Mouse (Mus musculus): ENCODE data around the gene Helt.
"Not testable (repeated sequence)": the region's sequence is repeated elsewhere in the genome, so short reads cannot be mapped to it uniquely, and the experiment has no call there.

Helt gene

DNA sequence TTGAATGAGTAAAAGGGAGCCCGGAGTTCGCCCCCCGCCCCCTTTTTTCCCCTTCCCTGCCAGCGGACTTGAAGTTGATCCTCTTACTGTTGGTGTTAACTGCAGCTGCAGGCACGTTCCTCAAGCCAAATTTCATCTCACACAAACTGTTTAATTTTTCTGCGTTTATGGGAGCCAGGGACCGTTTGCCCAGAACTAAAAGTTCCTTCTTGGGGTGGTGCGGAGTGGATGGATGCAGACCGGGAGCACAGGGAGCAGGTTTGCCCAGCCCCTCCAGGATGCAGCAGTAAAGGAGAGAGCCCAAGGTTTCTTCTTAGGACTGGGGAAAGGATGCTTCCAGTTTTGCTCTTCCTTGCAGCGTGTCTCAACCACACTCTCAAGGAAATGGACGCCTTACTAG lies 2.1 kb upstream of the Helt start:
- no peak for DNase-seq (ENCODE audit: low read depth, low spot score)

DNA sequence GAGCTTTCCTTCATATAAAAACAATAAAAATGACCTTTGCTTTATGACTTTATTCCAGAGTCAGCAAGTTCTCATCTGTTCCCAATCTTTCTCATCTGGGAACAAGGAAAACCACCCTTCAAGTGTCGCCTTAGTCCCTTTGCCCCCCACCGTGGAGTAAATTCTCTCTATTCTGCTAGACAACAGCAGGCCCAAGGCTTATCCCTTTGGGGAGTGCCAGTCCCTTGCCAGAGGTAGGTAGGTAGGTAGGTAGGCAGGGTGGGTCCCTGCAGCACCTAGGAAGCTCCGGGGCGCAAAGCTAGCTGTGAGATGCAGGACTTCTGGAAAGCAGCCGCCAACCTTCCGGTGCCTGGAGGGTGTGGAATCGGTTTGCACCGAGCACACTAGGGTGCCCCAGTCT lies 1.5 kb upstream of the Helt start:
- DNase-seq (ENCODE audit: low read depth, low spot score): no peak

DNA sequence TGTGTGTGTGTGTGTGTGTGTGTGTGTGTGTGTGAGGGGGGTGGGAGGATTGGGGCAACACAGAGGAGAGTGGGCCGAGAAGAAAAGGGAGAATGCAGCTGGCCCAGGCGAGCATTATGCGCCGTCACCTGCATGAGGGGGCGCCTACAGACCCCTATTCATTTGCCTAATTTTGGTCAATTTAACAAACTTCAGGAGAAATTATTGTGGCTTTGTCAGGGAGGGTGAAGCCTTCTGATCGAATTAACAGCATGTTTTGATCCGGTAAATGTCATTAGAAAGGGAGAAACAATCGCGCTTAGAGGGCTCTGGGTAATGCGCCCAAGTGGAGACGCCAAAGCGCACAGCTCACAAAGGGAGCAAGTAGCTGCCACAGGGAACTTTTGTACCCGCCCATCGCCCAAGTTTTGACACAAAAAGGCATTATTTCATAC lies 647 bp upstream of the Helt start:
- DNase-seq (ENCODE audit: low read depth, low spot score): no peak

DNA sequence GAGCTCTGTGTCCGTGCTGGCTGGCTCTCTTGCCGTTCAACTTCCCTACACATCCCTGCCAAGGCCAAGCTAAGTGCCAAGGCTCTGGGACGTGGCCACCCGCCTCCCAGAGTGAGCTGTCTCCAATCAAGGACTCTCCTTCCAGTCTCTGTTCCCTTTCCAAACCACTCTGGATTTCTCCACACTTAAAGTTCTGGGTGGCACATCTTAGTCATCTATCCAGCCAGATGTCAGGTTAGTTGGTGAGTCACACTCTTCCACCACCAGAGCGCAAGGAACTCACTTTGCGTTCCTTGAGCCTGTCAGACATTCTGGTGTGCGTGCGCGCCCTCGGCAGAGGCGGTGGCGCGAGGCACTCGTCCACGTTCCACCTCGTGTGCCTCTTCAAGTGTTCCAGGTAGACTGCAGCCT lies 725 bp downstream of the Helt start:
- no peak for DNase-seq (ENCODE audit: low read depth, low spot score)

DNA sequence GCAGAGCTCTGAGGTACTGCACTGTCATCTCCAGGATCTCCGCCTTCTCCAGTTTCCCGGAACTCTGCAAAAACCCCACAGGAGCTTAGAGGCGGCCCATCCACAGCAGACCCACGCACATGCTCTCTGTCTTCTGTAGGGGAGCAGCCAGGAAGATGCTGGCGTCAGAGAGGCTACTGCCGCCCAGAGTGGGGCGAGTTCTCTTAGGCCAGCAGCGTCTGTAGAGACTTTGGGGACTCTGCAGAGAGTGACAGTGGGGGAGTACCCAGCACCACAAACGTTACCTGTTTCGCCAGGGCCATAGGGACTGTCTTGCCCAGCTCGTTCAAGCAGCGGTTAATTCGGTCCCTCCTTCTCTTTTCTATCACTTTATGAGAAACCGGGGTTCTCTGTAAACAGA lies 1.3 kb downstream of the Helt start:
- DNase-seq (ENCODE audit: low read depth, low spot score): no peak

DNA sequence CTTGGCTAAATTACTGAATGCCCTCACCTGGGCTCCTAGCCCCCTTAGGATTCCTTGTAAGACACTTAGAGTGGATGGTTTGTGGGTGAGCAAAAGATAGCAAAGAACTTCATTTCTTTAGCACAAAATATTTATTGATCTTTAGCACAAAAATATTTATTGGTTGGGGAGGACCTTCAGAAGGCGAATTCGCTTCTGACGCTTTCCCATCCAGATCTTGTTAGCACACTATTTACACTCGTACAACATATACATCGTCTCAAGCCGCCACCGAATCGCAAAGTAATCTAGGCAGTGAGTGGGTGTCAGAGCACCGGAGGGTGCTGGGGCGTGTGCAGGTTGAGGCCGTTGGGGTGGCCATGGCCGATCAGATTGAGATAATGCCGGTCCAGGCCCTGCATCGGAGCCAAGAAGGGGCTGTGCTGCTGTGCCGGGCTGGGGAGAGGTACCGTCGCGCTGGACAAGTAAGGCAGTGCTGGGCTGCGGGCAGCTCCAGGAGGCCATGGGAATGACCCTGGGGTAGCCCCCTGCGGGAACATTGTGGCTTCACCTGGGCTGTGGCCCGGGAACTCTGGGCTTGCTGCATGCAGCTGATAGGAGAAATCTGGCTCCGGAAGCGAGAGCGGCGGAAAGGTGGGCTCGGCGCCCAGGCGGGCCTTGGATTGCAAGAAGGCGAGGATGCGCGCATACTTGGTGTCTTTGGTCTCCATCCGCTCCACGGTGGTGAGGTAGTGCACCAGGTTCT lies 2.4 kb downstream of the Helt start:
- DNase-seq (ENCODE audit: low read depth, low spot score): no peak

DNA sequence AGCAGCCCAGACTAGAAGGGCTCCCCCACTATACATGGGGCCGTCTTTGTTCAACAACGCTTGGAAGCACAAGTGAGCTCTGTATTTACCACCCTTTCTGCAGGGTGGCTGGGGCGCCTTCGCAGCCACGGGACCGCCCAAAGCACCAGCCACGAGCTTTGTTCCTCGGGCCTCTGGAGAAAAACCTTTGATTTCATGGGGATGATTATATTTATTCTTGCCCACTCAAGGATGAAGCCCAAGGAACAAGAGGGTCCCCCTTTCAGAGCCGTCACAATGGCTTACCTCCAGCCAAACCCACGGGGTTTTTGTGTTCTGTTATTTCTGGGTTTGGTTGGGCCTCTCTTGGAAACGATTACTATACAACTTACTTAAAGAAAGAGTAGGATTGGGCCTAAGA lies 5.2 kb downstream of the Helt start:
- DNase-seq (ENCODE audit: low read depth, low spot score): no peak

DNA sequence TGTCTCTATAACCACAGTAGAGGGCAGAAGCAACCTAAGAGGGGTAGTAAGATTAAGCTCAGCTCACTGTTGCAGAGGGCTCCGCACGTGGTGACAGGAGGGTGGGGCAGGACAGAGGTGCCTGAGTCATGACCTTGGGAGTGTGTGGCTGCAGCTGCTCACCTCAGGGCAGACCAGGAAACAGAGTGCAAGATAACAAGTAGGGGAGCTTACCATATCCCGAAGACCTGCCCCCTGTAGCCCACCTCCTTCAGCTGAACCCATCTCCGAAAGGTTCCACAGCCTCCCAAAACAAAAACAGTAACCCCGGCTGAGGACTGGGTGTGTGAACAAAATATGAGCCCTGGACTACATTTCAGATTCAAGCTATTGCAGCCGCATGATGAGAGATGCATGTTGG lies 6.5 kb downstream of the Helt start:
- DNase-seq (ENCODE audit: low read depth, low spot score): no peak

DNA sequence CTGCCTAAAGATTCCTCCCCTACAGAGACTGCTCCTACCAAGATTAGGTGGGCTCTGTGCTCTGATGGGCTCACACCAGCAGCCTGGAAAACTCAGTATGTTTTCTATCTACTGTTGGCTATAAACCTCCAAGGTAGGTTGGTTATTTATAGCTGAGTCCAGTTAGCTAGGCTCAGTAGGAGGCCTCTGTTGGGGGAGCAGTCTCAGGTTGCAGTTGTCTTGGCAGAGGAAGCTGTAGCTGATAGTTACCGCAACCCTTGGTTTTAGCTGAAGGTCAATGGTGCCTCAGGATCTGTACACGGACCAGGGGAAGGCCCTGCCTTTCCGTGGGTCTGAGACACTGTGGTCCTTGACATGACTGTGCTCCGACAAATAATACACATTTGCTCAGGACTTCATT lies 8.5 kb downstream of the Helt start:
- DNase-seq (ENCODE audit: low read depth, low spot score): no peak

DNA sequence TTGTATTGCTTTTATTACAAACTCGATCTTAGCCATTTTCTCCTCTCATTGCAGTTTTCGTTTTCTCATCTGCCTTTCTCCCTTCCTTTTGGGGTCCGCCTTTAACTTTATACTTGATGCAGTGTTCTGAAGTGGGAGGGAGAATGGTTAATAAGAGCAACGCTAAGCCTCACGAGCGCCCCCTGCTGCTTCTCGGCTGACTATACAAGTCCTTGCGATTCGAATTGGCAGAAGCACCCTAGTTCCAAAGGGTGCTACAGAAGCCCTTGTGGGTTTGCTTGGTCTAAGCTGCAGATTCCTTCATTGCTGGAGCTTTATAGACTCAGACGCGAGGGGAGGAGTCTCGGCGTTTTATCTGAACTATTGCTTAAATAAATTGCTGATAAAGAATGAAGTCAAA lies 12.9 kb downstream of the Helt start:
- DNase-seq (ENCODE audit: low read depth, low spot score): peak; percentile 36

DNA sequence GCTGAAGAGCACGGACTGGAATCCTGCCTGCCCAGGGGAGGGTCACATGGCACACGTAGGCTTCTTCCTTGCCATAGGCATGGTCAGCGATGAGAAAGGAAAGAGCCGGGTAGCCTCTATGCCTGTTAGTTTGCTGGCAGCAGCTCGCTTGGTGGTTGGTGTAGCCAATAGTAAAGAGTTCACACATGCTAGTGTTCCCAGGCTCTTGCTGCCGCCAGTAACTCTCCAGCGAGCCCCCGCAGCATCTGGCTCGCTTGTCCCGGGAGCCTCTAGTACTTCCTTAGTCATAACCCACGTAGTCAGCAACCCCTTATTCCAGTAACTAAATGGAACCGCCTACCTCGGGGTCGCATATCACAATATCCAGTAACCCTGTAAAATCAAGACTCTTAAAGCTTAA lies 17.5 kb downstream of the Helt start:
- DNase-seq (ENCODE audit: low read depth, low spot score): no peak

DNA sequence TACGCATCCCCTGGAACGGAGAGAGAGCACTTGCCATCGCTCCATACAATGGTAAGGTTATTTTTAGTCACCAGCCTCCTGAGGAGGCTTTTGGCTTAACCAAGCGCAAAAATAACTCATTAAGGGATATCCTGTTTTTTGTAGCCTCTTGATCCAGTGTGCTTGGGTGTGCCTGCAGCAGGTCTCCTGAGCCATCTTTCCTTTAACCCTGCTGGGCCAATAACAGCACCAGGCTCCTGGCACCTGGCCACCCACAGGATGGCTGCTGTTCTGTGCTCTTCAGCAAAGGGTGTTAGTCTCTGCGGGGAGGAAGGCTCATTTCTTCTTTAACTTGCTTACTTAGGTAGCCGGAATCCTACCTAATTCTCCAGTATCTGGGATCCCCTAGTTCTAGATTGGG lies 23.7 kb downstream of the Helt start:
- DNase-seq (ENCODE audit: low read depth, low spot score): no peak

DNA sequence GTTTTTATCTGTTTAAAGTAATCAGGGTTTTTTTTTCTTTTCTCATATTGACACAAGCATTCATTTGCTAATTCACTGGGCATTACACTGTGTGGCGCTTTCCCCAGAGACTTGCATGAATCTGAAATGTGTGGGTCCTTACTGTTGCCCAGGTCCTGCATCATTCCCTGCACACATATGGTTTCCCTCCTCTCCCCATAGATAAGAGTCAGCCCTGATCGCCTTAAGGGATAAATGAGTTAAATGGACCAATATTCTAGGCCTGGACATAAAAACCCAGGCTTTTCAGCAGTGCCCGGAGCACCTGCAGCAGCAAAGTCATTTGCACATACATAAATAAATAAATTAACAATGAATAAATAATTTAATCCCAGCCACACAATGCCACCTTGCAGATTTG lies 24.3 kb downstream of the Helt start:
- DNase-seq (ENCODE audit: low read depth, low spot score): no peak

DNA sequence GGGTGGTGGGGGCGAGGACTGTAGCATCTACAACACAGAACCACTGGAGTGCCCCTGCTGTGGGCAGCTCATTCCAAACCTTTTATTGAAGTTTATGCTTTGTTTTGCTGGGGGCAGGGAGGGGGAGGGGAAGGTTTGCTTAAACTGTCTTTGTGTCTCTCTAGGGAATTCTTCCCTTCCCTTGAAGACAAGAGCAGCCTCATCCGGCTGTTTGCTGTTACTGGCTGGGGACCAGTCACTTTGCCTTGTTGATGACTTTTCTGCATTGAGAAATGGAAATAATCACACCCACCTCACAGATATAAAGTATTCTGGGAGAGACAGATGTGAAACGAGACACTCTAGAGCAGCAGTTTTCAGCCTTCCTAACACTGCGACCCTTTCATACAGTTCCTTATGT lies 27.7 kb downstream of the Helt start:
- no peak for DNase-seq (ENCODE audit: low read depth, low spot score)

DNA sequence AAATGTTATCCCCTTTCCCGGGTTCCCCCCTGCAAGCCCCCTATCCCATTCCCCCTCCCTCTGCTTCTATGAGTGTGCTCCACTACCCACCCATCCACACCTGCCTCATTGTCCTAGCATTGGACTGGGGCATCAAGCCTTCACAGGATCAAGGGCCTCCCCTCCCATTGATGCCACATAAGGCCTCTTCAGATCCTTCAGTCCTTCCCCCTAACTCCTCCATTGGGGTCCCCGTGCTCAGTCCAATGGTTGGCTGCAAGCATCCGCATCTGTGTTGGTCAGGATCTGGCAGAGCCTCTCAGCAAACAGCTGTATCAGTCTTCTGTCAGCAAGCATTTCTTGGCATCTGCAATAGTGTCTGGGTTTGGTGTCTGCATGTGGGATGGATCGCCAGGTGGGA lies 30.3 kb downstream of the Helt start:
- not testable (repeated sequence) for DNase-seq (ENCODE audit: low read depth, low spot score)

DNA sequence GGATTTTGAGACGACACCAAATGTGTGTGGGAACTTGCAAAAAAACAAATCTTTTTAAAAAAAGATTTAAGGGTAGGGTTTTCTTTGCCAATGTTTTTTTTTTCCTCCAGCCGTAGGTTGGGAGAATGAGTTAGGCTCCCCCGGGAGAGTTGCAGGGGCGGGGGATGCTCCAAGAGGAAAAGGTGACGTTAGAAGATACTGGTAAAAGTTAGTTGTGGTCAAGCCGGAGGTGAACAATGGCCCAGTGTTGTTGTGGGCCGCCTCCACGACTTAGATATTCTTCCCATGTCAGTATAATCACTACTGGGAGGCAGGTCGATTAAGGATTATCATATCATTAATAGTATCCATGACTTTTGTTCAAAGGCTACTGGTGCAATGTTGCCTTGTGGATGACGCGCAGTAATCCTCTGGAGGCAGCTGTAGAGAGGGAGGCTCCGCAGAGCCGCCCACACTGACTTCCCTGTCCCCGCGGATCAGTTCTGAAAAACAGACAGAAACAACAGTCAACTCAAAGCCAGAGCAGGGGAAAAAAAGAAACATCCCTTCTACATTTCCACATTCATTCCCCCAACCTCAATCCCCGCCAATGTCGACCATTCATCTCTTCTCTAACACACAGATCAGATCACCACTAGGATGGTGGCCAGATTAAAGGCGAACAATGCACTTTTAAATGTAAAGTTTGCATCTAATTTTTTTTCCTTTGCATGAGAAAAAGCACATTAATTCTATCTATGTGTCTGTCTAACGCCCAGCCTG lies 36.4 kb downstream of the Helt start:
- DNase-seq (ENCODE audit: low read depth, low spot score): no peak

DNA sequence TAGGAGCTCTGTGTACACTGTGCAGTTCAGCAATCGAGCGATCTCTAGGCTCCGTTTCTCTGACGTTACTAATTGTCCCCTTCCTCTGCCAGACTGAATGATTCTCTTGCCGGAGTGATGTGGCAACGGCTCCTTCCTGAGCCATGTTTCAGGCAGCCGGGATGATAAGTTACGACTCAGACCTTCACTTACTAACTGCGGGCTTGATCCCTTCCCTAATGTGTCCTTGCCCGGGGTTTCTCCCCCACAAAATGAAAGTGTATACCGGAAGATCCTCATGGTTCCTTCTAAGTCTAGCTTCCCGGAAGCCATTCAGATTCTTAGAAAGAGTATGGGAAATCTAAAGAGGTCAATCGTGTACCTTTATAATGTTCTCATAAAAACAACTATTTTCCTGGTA lies 42.0 kb downstream of the Helt start:
- no peak for DNase-seq (ENCODE audit: low read depth, low spot score)

DNA sequence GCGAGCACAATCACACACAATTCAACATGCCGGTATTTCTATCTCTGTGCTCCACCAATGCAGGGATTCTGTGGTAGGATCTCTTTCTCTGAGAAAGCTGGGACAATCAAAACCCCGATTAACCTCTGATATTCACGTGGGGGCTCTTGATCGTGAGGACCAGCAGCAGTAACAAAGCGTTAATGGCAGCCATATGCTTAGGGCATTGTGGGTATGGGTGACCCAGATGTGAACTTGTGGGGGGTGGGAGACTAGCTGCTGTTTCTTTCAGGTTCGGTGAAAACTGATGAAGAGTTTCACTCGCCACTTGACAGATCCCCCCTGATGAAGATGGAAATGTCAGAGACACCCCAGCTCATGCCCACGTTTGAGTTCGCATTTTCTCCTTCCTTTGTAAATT lies 42.9 kb downstream of the Helt start:
- no peak for DNase-seq (ENCODE audit: low read depth, low spot score)

DNA sequence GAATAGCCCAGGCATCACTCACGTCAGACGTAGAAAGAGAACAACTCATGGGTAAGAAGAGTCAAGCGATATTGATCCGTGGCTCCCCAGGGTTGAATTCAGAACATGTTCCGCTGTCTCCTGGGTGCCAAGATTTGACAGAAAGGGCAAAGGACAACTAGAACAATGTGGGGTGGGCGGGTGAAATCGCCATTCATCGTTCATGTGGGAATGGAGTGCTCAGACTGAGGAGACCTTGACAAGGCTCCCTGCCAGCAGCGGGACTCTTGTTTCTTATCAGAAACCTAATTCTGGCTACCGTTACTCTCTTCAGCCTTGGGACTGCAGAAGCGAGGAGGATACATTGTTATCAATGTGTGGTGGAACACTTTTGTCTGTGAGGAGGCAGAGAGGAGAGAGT lies 48.1 kb downstream of the Helt start:
- no peak for DNase-seq (ENCODE audit: low read depth, low spot score)

DNA sequence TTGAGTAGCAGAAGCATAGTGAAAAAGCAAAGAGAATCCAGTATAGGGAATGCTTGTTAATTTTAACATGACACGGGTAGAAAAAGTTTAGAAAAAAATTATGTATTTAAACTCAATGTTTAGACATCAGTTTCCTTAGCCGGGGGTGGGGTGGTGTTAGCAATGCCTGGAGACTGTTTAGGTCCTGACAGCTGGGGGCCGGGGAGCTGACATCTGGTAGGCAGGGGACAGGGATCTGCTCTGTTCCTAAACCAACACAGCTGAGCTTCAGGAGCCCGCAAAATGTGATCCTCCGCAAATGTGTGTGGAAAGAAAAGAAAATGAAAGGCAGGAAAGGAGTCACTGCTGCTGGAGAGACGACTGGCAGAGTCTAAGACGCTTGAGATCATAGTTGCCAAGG lies 51.5 kb downstream of the Helt start:
- no peak for DNase-seq (ENCODE audit: low read depth, low spot score)
